Mouse (Mus musculus): ENCODE data around the gene Gm28035. TPM values are rescaled to one million over a fixed set of nuclear protein-coding genes. Genes with fewer than 3 reads are reported as not detected.

The Gm28035 gene
- polyA plus RNA-seq, 1 experiment: 6.4 TPM

DNA sequence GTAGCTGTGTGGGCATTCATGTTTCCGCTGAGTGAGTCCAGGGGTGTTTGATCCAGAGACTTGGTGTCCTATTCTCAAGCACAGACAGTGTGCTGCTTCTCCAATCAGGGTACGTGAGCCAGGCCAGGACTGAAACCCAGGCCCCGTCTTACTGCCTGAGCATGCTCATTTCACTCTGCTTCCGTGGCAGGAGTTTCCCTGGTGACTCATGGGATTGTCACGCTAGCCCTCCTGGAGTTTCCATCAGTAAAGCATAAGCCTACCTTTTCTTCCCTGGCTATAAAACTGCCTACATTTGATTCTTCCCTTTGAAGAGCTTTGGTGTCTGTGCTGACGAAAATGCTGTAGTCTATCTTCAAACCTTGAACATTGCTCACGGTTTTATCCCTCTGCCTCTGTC, 82.7 kb downstream of the Gm28035 start:
- peaks cover 93% of the 10 kb centered on the region for H3K36me3 ChIP-seq (replicated peaks; ENCODE audit: low read length)
- H3K9me3 ChIP-seq: no peaks in the 10 kb centered on the region
- peaks cover 7% of the 10 kb centered on the region for H3K4me1 ChIP-seq
- H3K27me3 ChIP-seq (replicated peaks): no peaks in the 10 kb centered on the region
- H3K4me3 ChIP-seq (replicated peaks): no peak overlapping the region
- TF ChIP-seq GATA1 (IDR thresholded peaks at IDR 0.05; ENCODE audit: borderline replicate concordance, low read length): no peak
- TF ChIP-seq FLI1 (IDR thresholded peaks at IDR 0.05; ENCODE audit: low read length): no peak

DNA sequence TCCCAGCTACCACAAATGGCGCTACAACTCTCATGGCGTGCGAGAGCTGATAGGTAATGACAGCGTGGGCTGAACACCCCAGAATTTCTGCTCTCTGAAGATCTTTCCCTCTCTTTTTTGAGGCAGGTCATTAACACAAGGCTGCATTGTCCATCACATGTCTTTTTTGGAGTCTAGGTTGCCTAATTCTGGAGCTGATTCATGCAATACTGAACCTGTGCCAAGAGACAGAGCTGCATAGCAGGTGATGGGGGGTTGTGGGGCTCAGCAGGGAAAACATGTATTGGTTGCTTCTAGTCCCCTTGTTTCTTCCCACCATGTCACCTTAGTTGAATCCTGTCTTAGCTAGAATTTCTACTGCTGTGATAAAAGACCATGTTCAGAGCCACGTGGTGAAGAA, 84.9 kb downstream of the Gm28035 start:
- Histone ChIP-seq H3K36me3 (replicated peaks; ENCODE audit: low read length) (peaks cover 99% of the 10 kb centered on the region), H3K27me3 (replicated peaks) (no peaks in the 10 kb centered on the region), H3K4me1 (no peaks in the 10 kb centered on the region), H3K9me3 (no peaks in the 10 kb centered on the region), H3K4me3 (replicated peaks) (no peak overlapping the region)
- TF ChIP-seq FLI1 (IDR thresholded peaks at IDR 0.05; ENCODE audit: low read length) (no peak), GATA1 (IDR thresholded peaks at IDR 0.05; ENCODE audit: borderline replicate concordance, low read length) (no peak)

DNA sequence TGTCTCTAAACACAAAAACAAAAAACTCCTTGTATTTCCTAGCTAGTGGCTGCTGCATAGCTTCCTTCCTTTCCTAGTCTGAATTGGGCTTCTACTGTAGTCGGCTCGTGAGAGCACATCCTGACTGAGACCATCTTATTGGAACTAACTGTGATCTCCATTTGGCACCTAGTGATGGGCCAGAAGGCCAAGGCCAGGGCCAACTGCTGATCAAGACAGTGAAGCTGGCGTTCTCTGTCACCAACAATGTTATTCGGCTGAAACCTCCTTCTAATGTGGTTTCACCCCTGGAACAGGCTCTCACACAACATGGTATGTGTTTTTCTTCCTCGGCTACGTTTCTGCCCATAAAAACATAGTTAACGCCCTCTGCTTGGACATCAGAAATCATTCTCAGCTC, 86.9 kb downstream of the Gm28035 start:
- H3K9me3 ChIP-seq: no peaks in the 10 kb centered on the region
- no peaks in the 10 kb centered on the region for H3K4me1 ChIP-seq
- H3K27me3 ChIP-seq (replicated peaks): no peaks in the 10 kb centered on the region
- TF ChIP-seq GATA1 (IDR thresholded peaks at IDR 0.05; ENCODE audit: borderline replicate concordance, low read length) (no peak), FLI1 (IDR thresholded peaks at IDR 0.05; ENCODE audit: low read length) (no peak)
- H3K36me3 ChIP-seq (replicated peaks; ENCODE audit: low read length): peaks cover 99% of the 10 kb centered on the region
- no peak overlapping the region for H3K4me3 ChIP-seq (replicated peaks)

DNA sequence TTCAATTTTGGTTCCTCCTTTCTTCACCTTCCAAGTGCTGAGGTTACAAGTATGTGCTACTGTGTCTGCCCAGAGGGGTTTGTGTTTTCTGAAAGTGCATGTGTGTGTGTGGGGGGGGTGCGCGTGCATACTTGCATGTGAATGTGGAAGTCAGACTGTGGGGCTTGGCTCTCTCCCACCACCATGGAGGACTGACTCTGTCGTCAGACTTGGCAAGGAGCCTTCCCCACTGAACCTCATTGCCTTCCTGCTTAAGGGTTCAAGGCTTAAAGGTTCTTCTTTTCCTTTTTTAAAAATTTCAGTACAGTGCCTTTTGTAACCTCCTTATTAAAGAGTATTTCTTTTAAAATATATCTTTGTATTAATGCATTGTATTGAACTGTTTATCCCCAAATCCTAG, 88.4 kb downstream of the Gm28035 start:
- TF ChIP-seq GATA1 (IDR thresholded peaks at IDR 0.05; ENCODE audit: borderline replicate concordance, low read length) (no peak), FLI1 (IDR thresholded peaks at IDR 0.05; ENCODE audit: low read length) (no peak)
- Histone ChIP-seq H3K4me3 (replicated peaks) (no peak overlapping the region), H3K9me3 (no peaks in the 10 kb centered on the region), H3K36me3 (replicated peaks; ENCODE audit: low read length) (peaks cover 99% of the 10 kb centered on the region), H3K4me1 (no peaks in the 10 kb centered on the region), H3K27me3 (replicated peaks) (no peaks in the 10 kb centered on the region)

Other genes starting within 250 kb of the Gm28035 start
- 11.7 and 12.4 TPM in 2 replicates for gene Wdr34, start 191.7 kb upstream of the Gm28035 start, polyA plus RNA-seq (2012; ENCODE audit: insufficient read depth, low replicate concordance)
- 207 and 239 TPM in 2 replicates for gene Set, start 183.2 kb upstream of the Gm28035 start, polyA plus RNA-seq (2012; ENCODE audit: insufficient read depth, low replicate concordance)
- gene Pkn3, start 162.9 kb upstream of the Gm28035 start, polyA plus RNA-seq (2012; ENCODE audit: insufficient read depth, low replicate concordance): 19.4 and 62.2 TPM in 2 replicates
- 58.2 and 66.6 TPM in 2 replicates for gene Zdhhc12, start 146.9 kb upstream of the Gm28035 start, polyA plus RNA-seq (2012; ENCODE audit: insufficient read depth, low replicate concordance)
- gene Zer1, start 116.0 kb upstream of the Gm28035 start, polyA plus RNA-seq (2012; ENCODE audit: insufficient read depth, low replicate concordance): 12.2 and 20.0 TPM in 2 replicates
- 18.0 and 28.7 TPM in 2 replicates for gene Tbc1d13, start 106.8 kb upstream of the Gm28035 start, polyA plus RNA-seq (2012; ENCODE audit: insufficient read depth, low replicate concordance)
- 16.4 and 28.0 TPM in 2 replicates for gene Endog, start 69.1 kb upstream of the Gm28035 start, polyA plus RNA-seq (2012; ENCODE audit: insufficient read depth, low replicate concordance)
- 19.0 and 20.8 TPM in 2 replicates for gene Spout1, start 62.1 kb upstream of the Gm28035 start, polyA plus RNA-seq (2012; ENCODE audit: insufficient read depth, low replicate concordance)
- 7.7 TPM in 1 of 2 replicates, not detected in the other for gene Kyat1, start 34.7 kb upstream of the Gm28035 start, polyA plus RNA-seq (2012; ENCODE audit: insufficient read depth, low replicate concordance)
- 2.7 and 5.1 TPM in 2 replicates for gene Lrrc8a, start 2.9 kb upstream of the Gm28035 start, polyA plus RNA-seq (2012; ENCODE audit: insufficient read depth, low replicate concordance)
- 6.7 and 11.3 TPM in 2 replicates for gene Phyhd1, start 25.6 kb downstream of the Gm28035 start, polyA plus RNA-seq (2012; ENCODE audit: insufficient read depth, low replicate concordance)
- gene Gm28038, start 40.5 kb downstream of the Gm28035 start, polyA plus RNA-seq (2012; ENCODE audit: insufficient read depth, low replicate concordance): not detected in 2 replicates
- 1.9 and 7.1 TPM in 2 replicates for gene Dolk, start 45.8 kb downstream of the Gm28035 start, polyA plus RNA-seq (2012; ENCODE audit: insufficient read depth, low replicate concordance)
- 72.2 and 120 TPM in 2 replicates for gene Nup188, start 45.8 kb downstream of the Gm28035 start, polyA plus RNA-seq (2012; ENCODE audit: insufficient read depth, low replicate concordance)
- gene Sh3glb2, start 118.8 kb downstream of the Gm28035 start, polyA plus RNA-seq (2012; ENCODE audit: insufficient read depth, low replicate concordance): 45.5 and 81.3 TPM in 2 replicates
- gene Miga2, start 123.7 kb downstream of the Gm28035 start, polyA plus RNA-seq (2012; ENCODE audit: insufficient read depth, low replicate concordance): 7.8 and 15.0 TPM in 2 replicates
- 24.4 and 42.0 TPM in 2 replicates for gene Dolpp1, start 151.7 kb downstream of the Gm28035 start, polyA plus RNA-seq (2012; ENCODE audit: insufficient read depth, low replicate concordance)
- gene Crat, start 175.2 kb downstream of the Gm28035 start, polyA plus RNA-seq (2012; ENCODE audit: insufficient read depth, low replicate concordance): 55.0 and 64.0 TPM in 2 replicates
- 473 and 551 TPM in 2 replicates for gene Ptpa, start 175.5 kb downstream of the Gm28035 start, polyA plus RNA-seq (2012; ENCODE audit: insufficient read depth, low replicate concordance)
- gene Ier5l, start 233.7 kb downstream of the Gm28035 start, polyA plus RNA-seq (2012; ENCODE audit: insufficient read depth, low replicate concordance): 2.7 and 5.0 TPM in 2 replicates